Mouse (Mus musculus) right cerebral cortex, postnatal 36 days (tissue): ENCODE data around the gene Chst11.

Experiments
- DNase-seq, 2 experiments: peaks; one replicate each; pipeline ENCODE4 v3.0.0; 2022; ENCODE audit warnings: low spot score in 2 of 2, mixed read lengths in 1 of 2

The Chst11 gene

DNA sequence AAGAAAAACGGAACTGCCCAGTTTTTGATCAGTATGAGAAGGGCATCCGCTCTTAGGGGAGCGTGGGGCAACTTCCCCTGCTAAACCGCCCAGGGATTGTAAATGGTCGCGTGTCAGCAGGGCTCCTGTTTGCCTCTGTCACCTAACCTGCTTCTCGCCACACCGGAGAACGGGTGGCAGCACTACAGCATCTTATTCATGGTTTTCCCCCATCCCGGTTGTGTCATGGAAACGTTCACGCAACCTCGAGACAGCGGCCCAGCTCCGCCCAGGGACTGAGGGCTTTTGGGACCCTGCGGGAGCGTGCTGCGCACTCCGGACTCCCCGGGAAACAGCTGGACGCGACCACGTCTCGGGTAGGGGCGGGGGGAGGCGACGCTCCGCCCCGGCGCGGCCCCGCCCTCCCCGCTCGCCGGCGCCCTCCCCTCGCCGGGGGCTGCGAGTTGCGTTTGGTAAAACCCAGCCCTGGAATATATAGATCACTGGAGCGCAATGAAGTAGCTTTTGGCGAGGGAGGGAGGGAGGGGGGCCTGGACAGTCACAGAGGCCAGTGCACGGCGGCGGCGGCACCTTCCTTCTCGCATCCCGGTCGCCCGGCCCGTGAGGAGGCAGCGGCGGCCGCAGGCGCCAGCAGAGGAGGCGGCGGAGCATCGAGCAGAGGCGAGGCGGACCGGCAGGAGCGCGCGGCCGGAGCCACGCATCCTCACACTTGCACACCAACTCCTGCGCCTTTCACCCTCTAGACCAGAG lies at the start of gene Chst11:
Chst11 (plus strand) TSS at position 549 of the 750 bp plus-strand sequence.
- DNase-seq: peak; percentile 69 to 72

DNA sequence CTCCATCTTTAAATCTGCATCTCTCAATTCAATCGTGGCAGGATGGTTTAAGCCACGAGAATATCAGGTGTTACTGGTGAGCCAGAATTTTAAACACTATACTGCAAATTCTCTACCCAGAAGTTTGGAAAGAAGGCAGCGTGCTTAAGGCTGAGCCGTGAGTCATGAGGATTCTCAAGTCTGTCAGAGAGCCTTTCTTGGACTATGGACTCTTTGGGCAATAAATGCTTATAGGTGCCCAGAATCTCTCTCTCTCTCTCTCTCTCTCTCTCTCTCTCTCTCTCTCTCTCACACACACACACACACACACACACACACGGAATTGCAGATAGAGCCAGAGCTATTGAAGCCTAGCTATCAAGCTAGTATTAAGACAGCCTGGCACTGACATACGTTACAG lies 49.5 kb upstream of the Chst11 start:
- DNase-seq: no peak

DNA sequence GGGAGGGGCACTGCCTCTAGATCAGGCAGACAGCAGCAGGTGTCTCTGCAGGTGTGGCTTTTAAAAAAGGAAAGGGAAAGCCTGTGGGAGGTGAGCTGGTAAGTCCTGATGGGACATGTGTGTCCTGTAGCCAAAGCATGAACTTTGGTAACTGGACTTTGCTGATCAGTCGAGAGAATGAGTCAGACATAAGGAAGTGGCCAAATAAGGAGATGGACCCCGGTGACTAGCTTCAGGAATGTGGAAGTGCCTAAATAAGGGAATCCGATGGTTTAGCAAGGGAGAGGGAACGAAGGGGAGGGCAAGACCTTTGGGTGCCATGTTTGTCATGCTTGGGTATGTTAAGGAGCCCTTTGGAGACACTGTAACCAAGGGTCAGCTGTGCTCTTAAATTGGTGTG lies 31.9 kb upstream of the Chst11 start:
- no peak for DNase-seq

DNA sequence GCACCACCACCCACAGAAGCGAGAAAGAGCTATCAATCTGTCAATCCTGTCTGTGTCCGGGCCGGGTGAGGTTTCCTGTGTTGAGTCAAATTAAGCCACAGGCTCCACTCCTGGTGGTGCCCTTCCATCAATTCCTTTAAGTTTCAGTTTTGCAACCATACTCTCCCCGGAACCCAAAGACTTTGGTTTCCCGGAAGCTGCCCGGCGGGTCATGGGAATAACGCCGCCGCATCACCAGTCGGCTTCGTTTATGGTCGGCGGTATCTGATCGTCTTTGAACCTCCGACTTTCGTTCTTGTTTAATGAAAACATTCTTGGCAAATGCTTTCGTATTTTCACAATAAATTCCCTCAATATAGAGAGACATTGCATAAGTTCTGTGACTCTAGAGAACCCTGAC lies 30.2 kb upstream of the Chst11 start:
- no peak for DNase-seq

DNA sequence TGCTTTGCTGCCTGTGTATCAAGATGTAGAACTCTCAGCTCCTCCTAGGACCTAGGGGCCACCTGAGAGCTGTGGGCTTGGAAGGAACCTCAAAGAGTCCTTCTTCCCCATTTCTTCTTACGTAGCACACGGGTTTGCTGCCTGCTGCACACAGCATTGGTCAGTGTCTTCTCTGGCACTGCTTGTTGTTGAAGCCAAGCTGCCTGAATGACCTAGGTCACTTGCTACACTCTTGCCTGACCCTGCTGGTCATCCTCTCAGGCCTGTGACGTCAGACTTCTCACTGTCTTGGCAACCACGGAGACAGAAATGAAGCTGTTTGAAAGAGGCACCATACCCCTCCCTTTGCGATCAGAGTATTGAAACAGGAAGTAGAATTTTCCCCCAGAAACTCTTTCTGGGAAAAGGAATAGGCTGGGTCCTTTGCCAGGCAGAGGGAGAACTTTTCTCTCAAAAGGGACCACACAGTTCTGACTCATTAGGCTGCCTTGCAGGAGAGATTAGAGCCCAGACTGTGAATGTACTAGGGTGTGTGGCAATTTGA lies 27.0 kb upstream of the Chst11 start:
- DNase-seq: no peak

DNA sequence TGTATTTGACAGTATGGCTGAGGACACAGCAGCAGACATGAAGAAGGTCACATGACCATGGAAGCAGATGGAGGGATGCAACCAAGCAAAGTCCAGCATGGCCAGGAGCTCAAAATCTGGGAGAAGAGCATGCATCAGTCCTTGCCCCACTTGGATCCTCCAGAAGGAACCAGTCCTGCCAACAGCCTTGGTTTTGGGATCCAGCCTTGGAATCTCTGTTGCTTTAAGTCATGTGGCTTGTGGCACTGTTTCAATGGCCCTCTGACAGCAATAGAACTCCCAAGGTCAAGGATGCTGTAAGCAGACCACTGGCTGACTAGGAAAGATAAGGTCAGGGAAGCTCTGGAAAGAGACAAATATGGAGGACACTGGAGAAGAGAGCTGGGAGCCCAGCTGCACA lies 26.0 kb upstream of the Chst11 start:
- no peak for DNase-seq

DNA sequence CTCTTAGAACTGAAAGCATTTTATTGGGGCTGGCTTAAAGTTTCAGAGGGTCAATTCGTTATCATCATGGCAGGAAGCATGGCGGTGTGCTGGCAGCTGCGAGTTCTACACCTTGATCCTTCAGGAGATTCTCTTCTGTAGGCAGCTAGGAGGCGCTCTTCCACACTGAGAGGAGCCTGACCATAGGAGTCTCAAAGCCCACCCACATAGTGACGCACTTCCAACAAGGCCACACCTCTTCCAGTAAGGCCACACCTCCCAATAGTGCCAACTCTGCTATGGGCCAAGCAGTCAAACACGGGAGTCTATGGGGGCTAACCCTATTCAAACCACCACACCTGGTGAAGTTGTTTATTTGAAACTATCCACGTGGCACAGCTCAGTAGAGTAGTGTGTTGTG lies 24.0 kb upstream of the Chst11 start:
- no peak for DNase-seq

DNA sequence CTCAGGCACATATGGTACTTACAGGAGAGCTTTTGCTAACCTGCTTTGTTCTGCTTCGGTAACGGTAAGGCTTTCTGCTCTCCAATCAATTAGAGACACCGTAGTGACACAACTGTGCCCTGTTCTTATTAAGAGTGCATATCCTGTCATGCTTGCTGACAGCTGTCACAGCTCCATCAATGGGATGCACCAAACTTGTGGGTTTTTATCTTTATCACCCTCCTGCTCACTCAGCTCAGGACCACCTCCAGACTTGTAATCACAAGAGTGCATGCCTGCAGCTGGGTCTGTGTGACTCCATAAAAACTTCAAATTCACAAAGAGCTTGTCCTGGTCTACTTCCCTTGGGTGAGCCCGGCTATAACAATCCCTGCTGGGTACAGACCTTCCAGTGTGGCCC lies 23.3 kb upstream of the Chst11 start:
- DNase-seq: no peak

DNA sequence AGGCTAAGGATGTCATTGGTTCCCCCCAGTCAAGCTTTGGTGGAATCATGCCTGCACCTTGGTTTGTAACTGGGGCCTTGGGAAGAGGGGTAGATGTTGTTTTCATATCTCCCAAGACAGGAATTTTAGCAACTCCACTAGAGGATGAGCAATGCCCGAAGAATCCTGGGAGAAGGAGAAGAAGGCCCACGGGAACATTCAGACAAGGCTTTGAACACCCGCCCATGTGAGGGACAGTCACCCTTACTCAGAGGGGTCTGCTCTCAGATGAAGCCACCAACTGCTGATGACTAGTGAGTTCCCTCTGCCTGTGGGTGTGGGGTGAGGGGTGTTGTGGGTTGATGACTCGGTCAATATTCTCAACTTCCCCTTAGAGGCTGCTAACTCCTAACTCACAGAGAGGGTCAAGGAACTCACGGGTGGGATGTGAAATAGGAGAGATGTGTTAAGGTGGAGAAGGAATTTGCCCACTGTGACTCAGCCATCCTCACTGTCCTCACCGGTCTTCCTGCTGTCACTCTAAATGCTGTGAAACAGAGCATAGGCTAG lies 22.8 kb upstream of the Chst11 start:
- no peak for DNase-seq

DNA sequence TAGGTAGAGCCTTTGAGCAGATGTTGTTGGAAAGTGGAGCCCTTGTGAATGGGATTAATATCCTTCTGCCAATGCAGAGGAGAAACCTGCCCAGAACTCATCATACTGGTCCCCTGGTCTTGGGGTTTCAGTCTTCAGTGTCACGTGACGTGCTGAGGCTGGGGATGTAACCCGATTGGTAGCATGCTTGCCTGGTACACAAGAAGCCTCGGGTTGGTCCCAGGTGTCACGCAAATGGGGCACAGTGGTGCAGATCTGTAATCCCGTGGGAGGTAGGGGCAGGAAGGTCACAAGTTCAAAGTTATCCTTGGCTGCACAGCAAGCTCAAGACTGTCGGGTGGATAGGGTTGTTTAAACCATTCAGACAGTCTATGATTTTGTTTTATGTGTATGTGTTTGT lies 20.8 kb upstream of the Chst11 start:
- DNase-seq: no peak

DNA sequence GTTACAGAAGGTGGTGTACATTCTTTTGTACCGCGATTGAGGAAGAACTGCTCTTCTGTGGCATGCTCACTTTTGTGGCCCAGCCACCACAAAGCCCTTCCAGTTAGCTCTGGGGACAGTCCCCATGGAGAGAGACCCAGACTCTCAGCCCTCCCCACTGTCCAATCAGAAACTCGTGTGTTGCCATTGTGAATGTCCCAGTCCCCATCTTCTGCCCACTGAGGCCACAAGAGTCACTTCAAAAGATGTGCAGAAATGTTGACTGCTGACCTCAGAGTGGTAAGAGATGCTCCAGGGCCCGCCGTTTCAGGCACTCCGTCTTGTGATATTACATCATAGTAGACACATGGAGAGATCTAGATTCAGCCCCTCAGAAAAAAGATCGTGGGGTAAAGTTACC lies 18.6 kb upstream of the Chst11 start:
- DNase-seq: no peak

DNA sequence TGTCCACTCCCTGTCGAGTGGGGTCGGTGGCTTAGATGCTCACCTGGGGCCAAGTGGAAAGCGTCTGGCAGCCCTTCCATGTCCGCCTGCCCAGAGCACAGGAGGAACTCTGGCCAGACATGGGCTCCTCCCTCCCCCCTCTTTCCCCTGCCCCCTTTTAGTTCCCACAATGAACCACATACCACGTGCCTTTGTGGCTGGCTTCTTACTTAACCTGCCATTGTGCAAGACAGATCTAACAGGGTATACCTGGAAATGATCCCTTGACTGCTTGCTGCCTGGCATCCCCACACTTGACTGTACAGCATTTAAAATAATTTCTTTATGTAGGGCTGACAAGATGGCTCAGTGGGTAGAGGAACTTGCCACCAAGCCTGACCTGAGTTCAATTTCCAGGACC lies 15.7 kb upstream of the Chst11 start:
- no peak for DNase-seq

DNA sequence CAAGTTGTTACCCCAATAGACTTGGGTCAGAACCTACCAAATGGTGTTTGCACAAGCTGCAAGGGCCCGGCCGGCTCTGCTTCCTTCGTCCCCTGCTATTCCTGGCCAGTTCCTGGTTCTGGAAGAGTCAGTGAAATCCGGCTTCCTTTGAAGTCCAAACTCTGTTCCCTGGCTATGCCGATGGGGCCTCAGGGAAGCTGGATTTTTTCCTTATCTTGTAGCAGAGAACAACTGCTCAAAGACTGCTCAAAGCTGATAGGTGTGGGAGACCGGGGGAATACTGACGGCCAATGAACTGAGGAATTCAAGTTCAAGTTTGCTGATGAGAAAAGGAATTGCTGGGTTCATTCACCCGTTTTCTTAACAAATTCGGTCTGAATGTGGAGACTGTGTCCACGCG lies 13.7 kb upstream of the Chst11 start:
- DNase-seq: no peak

DNA sequence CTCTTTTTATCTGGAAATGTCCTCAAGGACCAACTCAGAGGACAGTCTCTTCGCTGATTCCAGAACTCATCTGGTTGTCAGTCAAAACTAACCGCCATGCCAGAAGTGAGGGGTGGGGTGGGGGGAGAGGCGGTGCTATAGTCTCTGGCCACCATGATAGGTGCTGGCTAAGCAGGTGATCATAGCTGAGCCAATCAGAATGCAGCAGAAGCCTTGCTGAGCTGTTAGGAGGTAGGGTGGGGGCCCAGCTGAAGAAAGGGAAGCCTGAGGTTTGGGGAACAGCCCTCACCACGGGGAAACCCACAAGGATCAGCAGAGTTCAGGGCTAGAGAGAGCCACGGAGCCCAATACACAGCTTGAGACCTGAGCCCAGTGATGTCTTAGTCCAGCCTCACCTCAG lies 11.1 kb upstream of the Chst11 start:
- no peak for DNase-seq

DNA sequence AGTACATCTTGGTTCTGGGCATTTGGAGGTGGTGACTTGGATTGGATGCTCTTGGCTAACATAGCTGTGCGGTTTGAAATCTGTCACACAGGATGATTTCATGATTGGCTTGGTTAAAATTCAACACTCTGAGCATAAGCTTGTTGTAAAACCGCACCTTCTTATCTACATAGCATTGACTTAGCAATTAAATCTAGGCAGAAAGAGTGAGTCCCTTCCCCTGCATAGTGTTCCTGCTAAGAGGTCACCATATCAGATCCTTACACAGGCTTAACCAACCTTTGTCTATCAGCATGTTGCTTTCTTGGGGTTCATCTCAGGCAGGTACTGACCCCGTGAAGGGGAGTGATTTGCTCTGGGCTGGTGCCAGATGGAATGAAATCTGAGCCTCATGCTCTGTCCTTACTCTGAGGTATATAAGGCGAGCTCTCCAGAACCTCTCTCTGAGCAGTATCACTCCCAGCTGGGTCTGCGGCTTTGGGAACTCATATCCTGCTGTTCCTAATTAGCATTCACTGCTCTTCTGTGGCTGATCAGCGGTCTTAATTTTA lies 10.6 kb upstream of the Chst11 start:
- DNase-seq: no peak

DNA sequence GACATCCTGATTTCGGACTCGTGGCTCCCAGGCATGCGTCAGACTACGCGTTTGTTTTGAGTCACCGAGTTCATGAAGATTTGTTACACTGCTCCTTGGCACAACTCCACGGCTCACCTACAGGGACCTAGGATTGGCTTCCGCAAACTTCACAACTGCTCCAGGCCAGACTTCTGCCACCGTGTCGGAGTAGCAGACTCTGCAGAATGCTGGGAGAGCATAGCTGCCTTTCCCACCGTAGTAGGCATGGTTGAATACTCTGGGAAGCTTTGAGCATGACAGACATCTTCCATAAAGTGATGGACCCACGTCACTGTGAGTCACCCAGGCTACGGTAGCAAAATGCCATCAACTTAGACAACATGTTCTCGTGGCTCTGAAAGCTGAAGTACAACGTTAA lies 9.5 kb upstream of the Chst11 start:
- no peak for DNase-seq

DNA sequence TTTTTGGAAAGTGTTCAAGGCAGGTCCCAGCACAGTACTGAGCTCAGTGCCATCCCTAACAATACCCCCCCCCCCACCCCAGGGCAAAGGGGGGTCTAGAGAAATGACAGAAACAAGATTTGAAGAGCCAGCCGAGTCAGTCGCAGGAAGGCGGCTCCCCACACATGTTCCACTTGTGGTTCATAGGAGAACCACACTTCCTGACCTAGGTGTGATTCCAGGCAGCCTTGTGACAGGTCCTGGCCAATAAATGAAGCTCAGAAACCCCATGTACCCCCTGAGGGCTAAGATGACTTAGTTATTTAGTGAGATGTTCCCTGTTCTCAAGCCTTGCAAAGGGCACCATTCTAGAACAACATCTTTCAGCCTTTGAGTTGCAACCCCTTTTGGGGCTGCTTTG lies 3.0 kb upstream of the Chst11 start:
- no peak for DNase-seq

DNA sequence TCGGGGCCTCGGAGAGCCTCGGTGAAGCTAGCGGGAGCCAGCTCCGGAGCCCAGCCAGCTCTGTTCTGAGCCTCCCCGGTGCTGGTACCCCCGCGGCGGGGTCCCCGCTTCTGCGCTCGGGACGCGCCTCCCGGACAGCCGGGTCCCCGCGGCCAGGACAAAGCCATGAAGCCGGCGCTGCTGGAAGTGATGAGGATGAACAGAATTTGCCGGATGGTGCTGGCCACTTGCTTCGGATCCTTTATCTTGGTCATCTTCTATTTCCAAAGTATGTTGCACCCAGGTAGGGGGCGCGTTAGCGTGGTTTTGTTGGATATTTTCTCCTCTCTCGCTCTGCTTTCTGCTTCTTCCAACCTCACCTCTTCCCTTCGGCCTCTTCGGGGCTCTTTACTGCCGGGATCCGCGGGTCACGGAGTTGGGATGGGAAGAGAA lies 418 bp downstream of the Chst11 start:
- peak; percentile 39 to 54 for DNase-seq

DNA sequence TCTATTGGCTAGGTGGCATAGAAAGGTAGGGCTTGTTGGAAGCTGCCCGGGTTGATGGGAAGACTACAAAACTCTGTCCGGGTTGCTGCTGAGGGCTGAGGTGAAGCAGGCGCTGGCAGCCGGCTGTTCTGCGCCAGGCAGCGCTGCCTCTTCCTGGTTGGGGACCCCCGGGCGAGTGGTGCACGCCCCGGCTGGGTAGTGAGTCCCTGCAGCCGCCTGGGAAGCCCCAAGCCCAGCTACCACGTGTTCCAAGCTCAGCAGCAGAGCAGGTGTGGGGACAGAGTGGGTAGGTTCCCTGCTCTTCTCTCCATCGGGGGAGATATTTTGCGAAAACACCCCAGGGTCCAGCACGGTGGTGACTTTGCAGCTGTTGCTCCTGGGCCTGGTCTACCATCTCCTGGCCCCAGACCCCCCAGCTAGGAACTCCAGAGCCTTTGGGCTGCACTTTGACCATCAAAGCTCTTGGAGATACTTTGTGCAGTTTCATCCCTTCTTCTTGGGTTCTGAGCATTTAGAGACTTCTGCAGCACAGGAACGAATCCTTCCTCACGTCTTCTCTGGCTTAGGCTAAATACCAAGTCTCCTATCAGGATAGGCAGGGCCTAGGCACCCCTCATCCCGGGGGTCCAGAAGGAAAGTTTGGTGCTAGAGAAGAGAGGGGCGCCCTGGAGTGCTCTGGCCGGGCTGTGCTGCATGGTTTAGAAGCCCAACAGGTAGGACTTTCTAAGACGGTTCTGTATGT lies 1.1 kb downstream of the Chst11 start:
- DNase-seq: peak in 1 of 2 experiments; percentile 10

DNA sequence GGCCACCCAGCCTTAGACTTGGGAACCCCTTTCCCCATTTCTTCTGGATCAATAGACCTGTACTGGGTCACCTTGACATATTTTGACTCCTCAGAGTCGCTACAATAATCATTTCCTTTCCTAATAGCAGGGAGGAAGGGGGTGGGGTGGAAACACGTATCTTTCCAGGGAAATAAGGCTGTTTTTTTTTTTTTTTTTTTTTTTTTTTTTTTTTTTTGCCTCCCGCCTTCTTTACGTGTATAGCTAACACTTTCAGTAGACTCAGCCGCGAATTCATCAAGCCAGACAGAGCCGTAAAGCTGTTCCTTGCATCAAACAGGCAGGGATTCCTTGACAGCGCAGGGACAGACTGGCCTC lies 1.7 kb downstream of the Chst11 start:
- DNase-seq: no peak

DNA sequence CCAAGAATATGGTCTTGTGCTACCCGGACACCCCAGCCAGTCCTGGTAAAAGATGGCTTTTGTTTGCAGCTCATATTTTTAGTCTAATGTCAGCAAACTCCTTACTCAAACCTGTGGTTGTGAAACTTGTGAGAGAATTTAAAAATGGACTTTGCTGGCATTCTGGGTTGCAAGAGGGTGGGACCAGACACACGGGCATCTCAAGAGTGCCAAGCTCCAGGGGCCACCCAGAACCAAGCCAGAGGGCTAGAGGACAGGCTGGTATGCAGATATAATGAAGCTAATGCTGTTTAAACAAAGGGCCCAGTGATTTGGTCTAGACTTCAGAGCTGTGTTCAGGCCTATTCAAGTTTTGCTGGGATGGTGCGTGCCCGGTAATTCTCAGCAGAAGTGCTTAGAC lies 2.1 kb downstream of the Chst11 start:
- DNase-seq: no peak

DNA sequence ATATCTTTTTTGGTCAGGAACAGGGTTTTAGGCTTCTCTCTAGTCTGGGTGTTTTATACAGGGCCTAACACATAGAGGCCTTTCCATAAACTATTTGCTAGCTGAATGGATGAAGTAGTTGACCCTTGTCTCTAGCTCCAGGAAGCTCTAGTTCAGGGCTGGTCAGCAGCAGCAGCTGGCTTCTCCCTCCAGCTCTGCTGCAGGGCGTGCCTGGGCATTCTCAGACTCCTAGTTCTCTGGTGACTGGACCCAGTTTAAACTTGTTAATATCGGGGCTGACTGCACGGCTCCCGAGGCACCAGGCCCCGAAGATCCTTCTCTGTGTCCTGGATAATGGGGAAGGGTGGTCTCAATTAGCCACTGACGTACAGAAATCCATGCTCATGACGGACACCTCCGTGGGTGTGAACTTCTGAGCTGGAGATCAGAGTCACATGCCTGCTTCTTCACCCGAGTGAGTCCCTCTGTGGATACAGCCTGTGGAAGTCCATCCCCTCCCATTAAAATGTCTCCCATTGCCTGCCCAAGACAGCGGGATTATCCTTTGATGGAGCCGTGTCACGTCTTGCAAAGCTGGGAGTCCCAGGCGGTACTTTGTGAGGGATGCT lies 4.2 kb downstream of the Chst11 start:
- no peak for DNase-seq
